In genomic region chr4:148173811-148174494, GRCm38 (mm10) we compare ENCODE assay signal across 10 mouse cellular contexts. TPM values are rescaled to one million over a fixed set of nuclear protein-coding genes. Genes with fewer than 3 reads are reported as not detected.
DNase-seq lines count a peak whose midpoint lies in the region; ATAC-seq and TF ChIP-seq lines count a peak whose summit lies in the region.
"Had no signal": no experiment of that assay in that cellular context is flagged by ENCODE, and none has a peak within 500 bp of the region (broad histone marks: within the 10 kb centered on the region; RNA-seq: fewer than 3 reads in every experiment).

No protein-coding gene starts in this region.

- DNase-seq in left cerebral cortex, adult 18-20 months (ENCODE audit: low spot score in 2 of 2): peak; percentile 61 to 73
- no peak for DNase-seq in left cerebral cortex, adult 11 months (ENCODE audit: low spot score)
- DNase-seq in limb, embryonic 11.5 days (ENCODE audit: low spot score): no peak
- DNase-seq in right cerebral cortex, postnatal 36 days (ENCODE audit: low spot score in 2 of 2): peak; percentile 67 to 77
- no peak for DNase-seq in heart, adult 2 months
- no peak for DNase-seq in urinary bladder, postnatal 4 days (ENCODE audit: low spot score in 2 of 2)

- peaks cover 16% of the 10 kb centered on the region for H3K4me1 ChIP-seq in forebrain, embryonic 13.5 days
- no peaks in the 10 kb centered on the region for H3K4me1 ChIP-seq in limb, embryonic 11.5 days (ENCODE audit: control insufficient read depth, insufficient read depth, low read length)
- H3K4me1 ChIP-seq in heart, embryonic 12.5 days (replicated peaks): no peaks in the 10 kb centered on the region
- no peaks in the 10 kb centered on the region for H3K4me1 ChIP-seq in heart, adult 2 months (ENCODE audit: control insufficient read depth, insufficient read depth, low read length)

- peak overlapping the region; percentile 50 for H3K9ac ChIP-seq in forebrain, embryonic 13.5 days
- no peak overlapping the region for H3K9ac ChIP-seq in limb, embryonic 11.5 days (ENCODE audit: low read length)
- no peak overlapping the region for H3K9ac ChIP-seq in heart, embryonic 12.5 days
- H3K9ac ChIP-seq in heart, adult 2 months (ENCODE audit: low read depth, low read length): no peak overlapping the region
- H3K9ac ChIP-seq: liver, embryonic 14.5 days had no signal

- no peaks in the 10 kb centered on the region for H3K36me3 ChIP-seq in forebrain, embryonic 13.5 days (ENCODE audit: poor library complexity, severe bottlenecking)
- no peaks in the 10 kb centered on the region for H3K36me3 ChIP-seq in limb, embryonic 11.5 days (ENCODE audit: control insufficient read depth, insufficient read depth, low read length)
- H3K36me3 ChIP-seq in heart, embryonic 12.5 days: no peaks in the 10 kb centered on the region
- H3K36me3 ChIP-seq in heart, adult 2 months (ENCODE audit: control insufficient read depth, insufficient read depth, low read length): no peaks in the 10 kb centered on the region

- TF ChIP-seq POLR2A in heart, adult 2 months (IDR thresholded peaks at IDR 0.05; ENCODE audit: insufficient read depth, low read depth, low read length): no peak

- no peaks in the 10 kb centered on the region for H3K9me3 ChIP-seq in forebrain, embryonic 13.5 days (replicated peaks)
- no peaks in the 10 kb centered on the region for H3K9me3 ChIP-seq in limb, embryonic 11.5 days (ENCODE audit: control insufficient read depth, low read length)
- H3K9me3 ChIP-seq in heart, embryonic 12.5 days (replicated peaks): peaks cover 5% of the 10 kb centered on the region; the same call in 1 of the 2 replicates

- peak; percentile 63; the same call in 1 of the 2 replicates for ATAC-seq in forebrain, embryonic 13.5 days
- no peak for ATAC-seq in limb, embryonic 11.5 days (ENCODE audit: insufficient number of reproducible peaks, low FRiP score, low TSS enrichment, low read depth)
- no peak for ATAC-seq in heart, embryonic 12.5 days (ENCODE audit: insufficient number of reproducible peaks, low FRiP score)

- WGBS in forebrain, embryonic 13.5 days: under 1% methylated on average over 30 of the region's 30 CpGs
- WGBS in limb, embryonic 11.5 days: under 1% methylated on average over 30 of the region's 30 CpGs
- WGBS in heart, embryonic 12.5 days: 3% methylated on average over 30 of the region's 30 CpGs
- 3% methylated on average over 30 of the region's 30 CpGs for WGBS in heart, adult 2 months

- TF ChIP-seq EP300 in heart, adult 2 months (IDR thresholded peaks at IDR 0.05; ENCODE audit: insufficient read depth, low read depth, low read length): no peak

- intact Hi-C loops in heart, adult 2 months (cut with DNase I): no loop called here

- no peak overlapping the region for H3K27ac ChIP-seq in forebrain, embryonic 13.5 days
- H3K27ac ChIP-seq in limb, embryonic 11.5 days (replicated peaks; ENCODE audit: low read depth, low read length): no peak overlapping the region
- H3K27ac ChIP-seq in heart, embryonic 12.5 days (ENCODE audit: poor library complexity, severe bottlenecking): no peak overlapping the region
- no peak overlapping the region for H3K27ac ChIP-seq in heart, adult 2 months
- H3K27ac ChIP-seq: liver, embryonic 14.5 days had no signal

- H3K27me3 ChIP-seq in forebrain, embryonic 13.5 days: peaks cover 85% of the 10 kb centered on the region
- H3K27me3 ChIP-seq in limb, embryonic 11.5 days (ENCODE audit: control insufficient read depth, insufficient read depth, low read length): peaks cover 53% of the 10 kb centered on the region
- H3K27me3 ChIP-seq in heart, embryonic 12.5 days (replicated peaks): peaks cover 89% of the 10 kb centered on the region
- peaks cover 10% of the 10 kb centered on the region for H3K27me3 ChIP-seq in heart, adult 2 months (ENCODE audit: control insufficient read depth, insufficient read depth, low read length)

- H3K79me2 ChIP-seq in heart, adult 2 months (replicated peaks; ENCODE audit: control insufficient read depth, insufficient read depth, low read length): no peaks in the 10 kb centered on the region

- peak overlapping the region; percentile 53 for H3K4me2 ChIP-seq in forebrain, embryonic 13.5 days
- H3K4me2 ChIP-seq in limb, embryonic 11.5 days (ENCODE audit: low read depth, severe bottlenecking): peak overlapping the region; percentile 16; the same call in 1 of the 2 replicates
- H3K4me2 ChIP-seq in heart, embryonic 12.5 days: no peak overlapping the region

- no peak for TF ChIP-seq CTCF in heart, adult 2 months (IDR thresholded peaks at IDR 0.05)

- peak overlapping the region; percentile 32 for H3K4me3 ChIP-seq in forebrain, embryonic 13.5 days
- H3K4me3 ChIP-seq in limb, embryonic 11.5 days (ENCODE audit: low read depth, low read length): no peak overlapping the region; the same call in 1 of the 2 replicates
- H3K4me3 ChIP-seq in heart, embryonic 12.5 days: no peak overlapping the region
- H3K4me3 ChIP-seq in heart, adult 2 months: no peak overlapping the region
- H3K4me3 ChIP-seq: erythroblast, embryonic 14.5 days had no signal

RNA-seq across cellular contexts. Expression of gene Fbxo2, which starts 13.5 kb away (rescaled TPM):
- 100 to 1,000 TPM; 118 to 126 TPM for total RNA-seq in left cerebral cortex, adult 18-20 months (2021)
- polyA plus RNA-seq in forebrain, embryonic 13.5 days (2015; fragmentation: Nextera tagmentation; extraction: Ambion mirVana): 1.0 TPM in 2 replicates
- 0.58 and 1.0 TPM in 2 replicates for polyA plus RNA-seq in limb, embryonic 11.5 days (2014; fragmentation: Nextera tagmentation; extraction: Ambion mirVana)
- 0.70 and 0.92 TPM in 2 replicates for polyA plus RNA-seq in heart, embryonic 12.5 days (2016; fragmentation: Nextera tagmentation; extraction: Ambion mirVana)
- total RNA-seq in heart, adult 2 months (2021): under 1 TPM in 1 of 2 experiments, not detected in 1; 0.31 TPM
- polyA plus RNA-seq in heart, adult 2 months (2012; rRNA removed): 0.47 and 0.59 TPM in 2 replicates
- polyA plus RNA-seq: erythroblast, embryonic 14.5 days had no signal

RNA-seq across cellular contexts. Expression of gene Fbxo44, which starts 13.7 kb away (rescaled TPM):
- 100 to 1,000 TPM; 137 to 157 TPM for total RNA-seq in left cerebral cortex, adult 18-20 months (2021)
- 62.4 and 71.9 TPM in 2 replicates for polyA plus RNA-seq in forebrain, embryonic 13.5 days (2015; fragmentation: Nextera tagmentation; extraction: Ambion mirVana)
- polyA plus RNA-seq in limb, embryonic 11.5 days (2014; fragmentation: Nextera tagmentation; extraction: Ambion mirVana): 10.4 and 12.2 TPM in 2 replicates
- 24.9 and 25.1 TPM in 2 replicates for polyA plus RNA-seq in heart, embryonic 12.5 days (2016; fragmentation: Nextera tagmentation; extraction: Ambion mirVana)
- 10 to 100 TPM; 19.7 to 26.7 TPM for total RNA-seq in heart, adult 2 months (2021)
- 18.7 and 35.0 TPM in 2 replicates for polyA plus RNA-seq in heart, adult 2 months (2012; rRNA removed)

RNA-seq across cellular contexts. Expression of gene Fbxo6, which starts 22.0 kb away (rescaled TPM):
- 10 to 100 TPM; 32.1 to 35.3 TPM for total RNA-seq in left cerebral cortex, adult 18-20 months (2021)
- 14.2 and 16.7 TPM in 2 replicates for polyA plus RNA-seq in forebrain, embryonic 13.5 days (2015; fragmentation: Nextera tagmentation; extraction: Ambion mirVana)
- polyA plus RNA-seq in limb, embryonic 11.5 days (2014; fragmentation: Nextera tagmentation; extraction: Ambion mirVana): 11.0 and 11.5 TPM in 2 replicates
- polyA plus RNA-seq in heart, embryonic 12.5 days (2016; fragmentation: Nextera tagmentation; extraction: Ambion mirVana): 20.2 and 22.9 TPM in 2 replicates
- total RNA-seq in heart, adult 2 months (2021): 10 to 100 TPM; 36.0 to 39.3 TPM
- 68.4 and 68.6 TPM in 2 replicates for polyA plus RNA-seq in heart, adult 2 months (2012; rRNA removed)

RNA-seq across cellular contexts. Expression of gene Draxin, which starts 43.5 kb away (rescaled TPM):
- under 1 TPM; 0.19 to 0.21 TPM for total RNA-seq in left cerebral cortex, adult 18-20 months (2021)
- polyA plus RNA-seq in forebrain, embryonic 13.5 days (2015; fragmentation: Nextera tagmentation; extraction: Ambion mirVana): 11.7 and 12.5 TPM in 2 replicates
- polyA plus RNA-seq in limb, embryonic 11.5 days (2014; fragmentation: Nextera tagmentation; extraction: Ambion mirVana): 2.0 and 2.5 TPM in 2 replicates
- 0.05 and 0.08 TPM in 2 replicates for polyA plus RNA-seq in heart, embryonic 12.5 days (2016; fragmentation: Nextera tagmentation; extraction: Ambion mirVana)
- under 1 TPM in 1 of 2 experiments, not detected in 1; 0.41 TPM for total RNA-seq in heart, adult 2 months (2021)
- polyA plus RNA-seq in heart, adult 2 months (2012; rRNA removed): 0.29 and 0.32 TPM in 2 replicates
- polyA plus RNA-seq: erythroblast, embryonic 14.5 days had no signal

RNA-seq across cellular contexts. Expression of gene Mad2l2, which starts 43.8 kb away (rescaled TPM):
- 10 to 100 TPM; 10.7 to 17.5 TPM for total RNA-seq in left cerebral cortex, adult 18-20 months (2021)
- polyA plus RNA-seq in forebrain, embryonic 13.5 days (2015; fragmentation: Nextera tagmentation; extraction: Ambion mirVana): 96.6 and 107 TPM in 2 replicates
- polyA plus RNA-seq in limb, embryonic 11.5 days (2014; fragmentation: Nextera tagmentation; extraction: Ambion mirVana): 91.8 and 104 TPM in 2 replicates
- polyA plus RNA-seq in heart, embryonic 12.5 days (2016; fragmentation: Nextera tagmentation; extraction: Ambion mirVana): 36.6 and 39.3 TPM in 2 replicates
- total RNA-seq in heart, adult 2 months (2021): 10 to 100 TPM; 11.0 to 13.8 TPM
- polyA plus RNA-seq in heart, adult 2 months (2012; rRNA removed): 21.9 and 23.6 TPM in 2 replicates

Comparison
In these comparisons a context has a peak if more than half of its experiments do, and no peak if none do; other contexts are left out.
1. DNase-seq: peak in left cerebral cortex, adult 18-20 months (2 of 2) and right cerebral cortex, postnatal 36 days (2 of 2); none in left cerebral cortex, adult 11 months (single experiment), limb, embryonic 11.5 days (single experiment), heart, adult 2 months (0 of 2) and urinary bladder, postnatal 4 days (0 of 2).